Mouse (Mus musculus) liver, embryonic 11.5 days (tissue): ENCODE data around the gene Alox12b. TPM values are rescaled to one million over a fixed set of nuclear protein-coding genes. Genes with fewer than 3 reads are reported as not detected.

ENCODE experiments used
- ATAC-seq: fragments of 200-750 bp; cut with Nextera tagmentation; replicated peaks from 2 replicates; pipeline ENCODE4 v1.8.0; 2017; ENCODE audit warnings: moderate number of reproducible peaks, mild to moderate bottlenecking, moderate TSS enrichment, moderate library complexity; ENCODE audit not compliant: low FRiP score
- DNase-seq: peaks from one replicate; pipeline ENCODE4 v3.0.0-alpha.2; 2017; ENCODE audit warnings: low spot score
- H3K27ac ChIP-seq: fragments of 300-500 bp; sonication (generic); 2 replicates; pipeline ENCODE4 v1.5.1; 2014; ENCODE audit warnings: mild to moderate bottlenecking, low read depth, low read length, control low read depth
- H3K27me3 ChIP-seq: fragments of 300-500 bp; sonication (generic); replicated peaks from 2 replicates; pipeline ENCODE4 v1.6.1; 2014; ENCODE audit warnings: low read length, mixed read lengths; ENCODE audit not compliant: control insufficient read depth, insufficient read depth
- H3K36me3 ChIP-seq: fragments of 300-500 bp; sonication (generic); 2 replicates; pipeline ENCODE4 v1.6.1; 2014; ENCODE audit warnings: mild to moderate bottlenecking, low read length, moderate library complexity, mixed read lengths; ENCODE audit not compliant: control insufficient read depth, insufficient read depth
- H3K4me1 ChIP-seq: fragments of 300-500 bp; sonication (generic); replicated peaks from 2 replicates; pipeline ENCODE4 v1.6.1; 2014; ENCODE audit warnings: low read length, mixed read lengths; ENCODE audit not compliant: control insufficient read depth, insufficient read depth
- H3K4me2 ChIP-seq: fragments of 300-500 bp; sonication (generic); 2 replicates; pipeline ENCODE4 v1.6.1; 2014; ENCODE audit warnings: mild to moderate bottlenecking, control low read depth, moderate library complexity
- H3K4me3 ChIP-seq: fragments of 300-500 bp; sonication (generic); 2 replicates; pipeline ENCODE4 v1.5.1; 2014; ENCODE audit warnings: low read depth, low read length, control low read depth
- H3K9ac ChIP-seq: fragments of 300-500 bp; sonication (generic); 2 replicates; pipeline ENCODE4 v1.6.1; 2014; ENCODE audit warnings: low read depth, low read length, control low read depth
- H3K9me3 ChIP-seq: fragments of 300-500 bp; sonication (generic); 2 replicates; pipeline ENCODE4 v1.6.1; 2016; ENCODE audit warnings: low read length, inconsistent platforms, mixed read lengths; ENCODE audit not compliant: control insufficient read depth
- WGBS: fragments of 180-500 bp; shearing (Covaris S2); extraction: QIAGEN DNeasy Blood & Tissue Kit; methylation state at CpG from one replicate; pipeline ENCODE4 v1.1.7; 2014; 5-methylcytosine and 5-hydroxymethylcytosine counted together
- polyA plus RNA-seq: library from polyadenylated mRNA; unstranded; fragments of >200 nt; fragmentation: Nextera tagmentation; extraction: Ambion mirVana; gene quantifications from 2 replicates; pipeline ENCODE4 v1.2.1, GENCODE M21; 2014

Alox12b gene
- polyA plus RNA-seq, 1 experiment from 2014 or later, result not detected

- Histone ChIP-seq H3K4me3 (no peak overlapping the region), H3K27ac (no peak overlapping the region), H3K9me3 (no peaks in the 10 kb centered on the region), H3K27me3 (peaks cover 16% of the 10 kb centered on the region), H3K4me1 (no peaks in the 10 kb centered on the region), H3K36me3 (no peaks in the 10 kb centered on the region), H3K4me2 (no peak overlapping the region), H3K9ac (no peak overlapping the region)
- ATAC-seq (no peak), DNase-seq (no peak)
- 86% methylated on average over 5 of the region's 5 CpGs for WGBS
Observed at GRCm38 (mm10) chr11:69148451-69148960, 8.3 kb upstream of the Alox12b start.

- Histone ChIP-seq H3K27ac (no peak overlapping the region), H3K9me3 (no peaks in the 10 kb centered on the region), H3K9ac (no peak overlapping the region), H3K27me3 (peaks cover 16% of the 10 kb centered on the region), H3K4me1 (no peaks in the 10 kb centered on the region), H3K4me3 (no peak overlapping the region), H3K36me3 (no peaks in the 10 kb centered on the region), H3K4me2 (no peak overlapping the region)
- DNase-seq (no peak), ATAC-seq (no peak)
- WGBS, result 71% methylated on average over 6 of the region's 6 CpGs
Observed at GRCm38 (mm10) chr11:69149728-69150127, 7.1 kb upstream of the Alox12b start.

- ATAC-seq (no peak), DNase-seq (no peak)
- Histone ChIP-seq H3K27ac (no peak overlapping the region; the same call in 1 of the 2 replicates), H3K36me3 (no peaks in the 10 kb centered on the region), H3K4me1 (no peaks in the 10 kb centered on the region), H3K4me3 (no peak overlapping the region), H3K9ac (no peak overlapping the region), H3K9me3 (no peaks in the 10 kb centered on the region), H3K4me2 (peak overlapping the region; percentile 52), H3K27me3 (peaks cover 20% of the 10 kb centered on the region)
- 4% methylated on average over 7 of the region's 7 CpGs for WGBS
Observed at GRCm38 (mm10) chr11:69150444-69150843, 6.3 kb upstream of the Alox12b start.

- Histone ChIP-seq H3K4me1 (no peaks in the 10 kb centered on the region), H3K4me2 (peak overlapping the region; percentile 52), H3K9me3 (no peaks in the 10 kb centered on the region), H3K36me3 (no peaks in the 10 kb centered on the region), H3K4me3 (no peak overlapping the region), H3K27me3 (peaks cover 20% of the 10 kb centered on the region), H3K27ac (no peak overlapping the region), H3K9ac (no peak overlapping the region)
- ATAC-seq, result no peak
- DNase-seq, result no peak
- WGBS, result 61% methylated on average over 6 of the region's 6 CpGs
Observed at GRCm38 (mm10) chr11:69151004-69151403, 5.8 kb upstream of the Alox12b start.

GRCm38 (mm10) chr11:69153831-69154230 lies 3.0 kb upstream of the Alox12b start:
- ATAC-seq (no peak), DNase-seq (no peak)
- H3K4me3 ChIP-seq, result no peak overlapping the region
- no peak overlapping the region for H3K9ac ChIP-seq
- H3K9me3 ChIP-seq, result no peaks in the 10 kb centered on the region
- H3K27me3 ChIP-seq, result peaks cover 48% of the 10 kb centered on the region
- no peak overlapping the region for H3K4me2 ChIP-seq
- H3K27ac ChIP-seq, result no peak overlapping the region
- H3K36me3 ChIP-seq, result no peaks in the 10 kb centered on the region
- 82% methylated on average over 8 of the region's 8 CpGs for WGBS
- no peaks in the 10 kb centered on the region for H3K4me1 ChIP-seq

GRCm38 (mm10) chr11:69155351-69155750 lies 1.4 kb upstream of the Alox12b start:
- Histone ChIP-seq H3K4me2 (no peak overlapping the region), H3K9me3 (no peaks in the 10 kb centered on the region), H3K36me3 (no peaks in the 10 kb centered on the region), H3K27ac (no peak overlapping the region), H3K27me3 (peaks cover 49% of the 10 kb centered on the region), H3K4me1 (no peaks in the 10 kb centered on the region), H3K9ac (no peak overlapping the region), H3K4me3 (no peak overlapping the region)
- no peak for DNase-seq
- 16% methylated on average over 1 of the region's 1 CpGs for WGBS
- no peak for ATAC-seq

GRCm38 (mm10) chr11:69169313-69169712 lies 12.5 kb downstream of the Alox12b start:
- Histone ChIP-seq H3K27ac (no peak overlapping the region), H3K36me3 (no peaks in the 10 kb centered on the region), H3K9ac (no peak overlapping the region), H3K27me3 (peaks cover 11% of the 10 kb centered on the region), H3K4me1 (no peaks in the 10 kb centered on the region), H3K9me3 (no peaks in the 10 kb centered on the region), H3K4me3 (no peak overlapping the region), H3K4me2 (no peak overlapping the region)
- ATAC-seq, result no peak
- DNase-seq, result no peak
- WGBS, result 85% methylated on average over 12 of the region's 12 CpGs

GRCm38 (mm10) chr11:69171626-69172025 lies 14.8 kb downstream of the Alox12b start:
- no peak for DNase-seq
- H3K27ac ChIP-seq, result no peak overlapping the region
- H3K9ac ChIP-seq, result no peak overlapping the region
- no peaks in the 10 kb centered on the region for H3K4me1 ChIP-seq
- H3K4me3 ChIP-seq, result no peak overlapping the region
- H3K36me3 ChIP-seq, result no peaks in the 10 kb centered on the region
- H3K27me3 ChIP-seq, result 0 out of 2 replicates have a peak, but pooled peaks cover 6% of the 10 kb centered on the region
- no peaks in the 10 kb centered on the region for H3K9me3 ChIP-seq
- H3K4me2 ChIP-seq, result no peak overlapping the region
- no peak for ATAC-seq
- 31% methylated on average over 7 of the region's 7 CpGs for WGBS

- no peak overlapping the region for H3K4me2 ChIP-seq
- ATAC-seq (no peak), DNase-seq (no peak)
- 85% methylated on average over 2 of the region's 2 CpGs for WGBS
- H3K4me1 ChIP-seq, result no peaks in the 10 kb centered on the region
- H3K9ac ChIP-seq, result no peak overlapping the region
- H3K4me3 ChIP-seq, result no peak overlapping the region
- no peaks in the 10 kb centered on the region for H3K9me3 ChIP-seq
- no peak overlapping the region for H3K27ac ChIP-seq
- no peaks in the 10 kb centered on the region for H3K36me3 ChIP-seq
- H3K27me3 ChIP-seq, result 0 out of 2 replicates have a peak, but pooled peaks cover 3% of the 10 kb centered on the region
Observed at GRCm38 (mm10) chr11:69172606-69173005, 15.8 kb downstream of the Alox12b start.
